Mouse (Mus musculus): ENCODE measurements around the gene Gamt. TPM values are rescaled to one million over a fixed set of nuclear protein-coding genes. Genes with fewer than 3 reads are reported as not detected.

Gene Gamt
- total and polyA plus RNA-seq, 2 experiments, result 241 to 715 TPM

GRCm38 (mm10) chr10:80297526-80298133 lies 36.8 kb upstream of the Gamt start:
- no peak for DNase-seq (ENCODE audit: extremely low read depth, low read depth, low spot score)

DNA sequence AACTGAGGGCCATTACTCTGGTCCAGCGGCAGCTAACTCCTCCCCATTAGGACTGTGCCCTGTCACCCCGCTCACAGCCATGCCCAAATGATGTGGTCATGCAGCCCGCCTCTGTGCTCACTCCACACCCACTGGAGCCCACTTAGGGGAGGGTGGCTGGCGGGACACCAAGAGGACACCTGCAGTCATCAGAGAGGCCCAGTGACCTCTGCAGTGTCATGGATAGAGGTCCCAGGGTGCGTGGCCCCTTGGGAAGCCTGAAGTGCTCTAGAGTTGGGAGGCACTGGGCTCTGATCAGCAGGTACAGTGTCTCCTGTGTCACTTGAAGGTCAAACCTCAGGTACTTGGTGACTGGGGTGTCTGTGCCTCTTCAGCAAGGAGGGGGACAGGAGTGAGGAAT lies 36.0 kb upstream of the Gamt start:
- H3K27me3 ChIP-seq (ENCODE audit: control insufficient read depth, insufficient read depth, low read length), result 0 out of 2 replicates have a peak, but pooled peaks cover 4% of the 10 kb centered on the region
- no peak overlapping the region for H3K27ac ChIP-seq (replicated peaks; ENCODE audit: insufficient read depth, low read depth, low read length)
- TF ChIP-seq CTCF (IDR thresholded peaks at IDR 0.05; ENCODE audit: low read depth, low read length) (no peak), POLR2A (IDR thresholded peaks at IDR 0.05; ENCODE audit: extremely low read depth, insufficient read depth, low read length) (no peak)
- H3K4me3 ChIP-seq (ENCODE audit: insufficient read depth, low read depth, low read length), result no peak overlapping the region
- H3K36me3 ChIP-seq (ENCODE audit: control insufficient read depth, insufficient read depth, low read length), result peaks cover 9% of the 10 kb centered on the region
- H3K79me2 ChIP-seq (ENCODE audit: control insufficient read depth, insufficient read depth, low read length), result peaks cover 6% of the 10 kb centered on the region; the same call in 1 of the 2 replicates
- no peak for DNase-seq (ENCODE audit: extremely low read depth, low read depth, low spot score)
- no peak overlapping the region for H3K9ac ChIP-seq (ENCODE audit: low read depth, low read length)
- H3K4me1 ChIP-seq (ENCODE audit: control insufficient read depth, insufficient read depth, low read length), result peaks cover 4% of the 10 kb centered on the region; the same call in 1 of the 2 replicates
- 90% methylated on average over 5 of the region's 5 CpGs for WGBS

More at GRCm38 (mm10) chr10:80297526-80298133, 36.8 kb upstream of the Gamt start:
- peaks cover 9% of the 10 kb centered on the region for H3K36me3 ChIP-seq (ENCODE audit: control insufficient read depth, insufficient read depth, low read length)
- H3K4me3 ChIP-seq (ENCODE audit: insufficient read depth, low read depth, low read length), result no peak overlapping the region
- no peak for TF ChIP-seq POLR2A (IDR thresholded peaks at IDR 0.05; ENCODE audit: extremely low read depth, insufficient read depth, low read length)
- 0 out of 2 replicates have a peak, but pooled peaks cover 4% of the 10 kb centered on the region for H3K27me3 ChIP-seq (ENCODE audit: control insufficient read depth, insufficient read depth, low read length)
- H3K4me1 ChIP-seq (ENCODE audit: control insufficient read depth, insufficient read depth, low read length), result peaks cover 7% of the 10 kb centered on the region; the same call in 1 of the 2 replicates
- 75% methylated on average over 8 of the region's 8 CpGs for WGBS
- peaks cover 3% of the 10 kb centered on the region; the same call in 1 of the 2 replicates for H3K79me2 ChIP-seq (ENCODE audit: control insufficient read depth, insufficient read depth, low read length)
- H3K27ac ChIP-seq (replicated peaks; ENCODE audit: insufficient read depth, low read depth, low read length), result no peak overlapping the region
- no peak overlapping the region for H3K9ac ChIP-seq (ENCODE audit: low read depth, low read length)

- Histone ChIP-seq H3K4me1 (ENCODE audit: control insufficient read depth, insufficient read depth, low read length) (peaks cover 4% of the 10 kb centered on the region; the same call in 1 of the 2 replicates), H3K27ac (replicated peaks; ENCODE audit: insufficient read depth, low read depth, low read length) (no peak within 1 kb of the TSS), H3K36me3 (ENCODE audit: control insufficient read depth, insufficient read depth, low read length) (peaks cover 9% of the 10 kb centered on the region), H3K4me3 (ENCODE audit: insufficient read depth, low read depth, low read length) (peak within 1 kb of the TSS; percentile 25), H3K27me3 (ENCODE audit: control insufficient read depth, insufficient read depth, low read length) (0 out of 2 replicates have a peak, but pooled peaks cover 4% of the 10 kb centered on the region), H3K79me2 (ENCODE audit: control insufficient read depth, insufficient read depth, low read length) (peaks cover 6% of the 10 kb centered on the region; the same call in 1 of the 2 replicates), H3K9ac (ENCODE audit: low read depth, low read length) (peak within 1 kb of the TSS; percentile 37; the same call in 1 of the 2 replicates)
- WGBS, result 6% methylated on average over 26 of the region's 26 CpGs
- TF ChIP-seq POLR2A (IDR thresholded peaks at IDR 0.05; ENCODE audit: extremely low read depth, insufficient read depth, low read length) (no peak), CTCF (IDR thresholded peaks at IDR 0.05; ENCODE audit: low read depth, low read length) (peak; percentile 88)
- peak; percentile 68 for DNase-seq (ENCODE audit: extremely low read depth, low read depth, low spot score)
Observed at GRCm38 (mm10) chr10:80295618-80296425, 35.0 kb upstream of the Gamt start, which contains the start of gene Apc2. Gene Apc2 (plus strand): TSS chr10:80295977.

GRCm38 (mm10) chr10:80294788-80295303 lies 34.0 kb upstream of the Gamt start:
- H3K4me1 ChIP-seq (ENCODE audit: control insufficient read depth, insufficient read depth, low read length), result peaks cover 4% of the 10 kb centered on the region; the same call in 1 of the 2 replicates
- no peak for TF ChIP-seq POLR2A (IDR thresholded peaks at IDR 0.05; ENCODE audit: extremely low read depth, insufficient read depth, low read length)
- no peak for TF ChIP-seq CTCF (IDR thresholded peaks at IDR 0.05; ENCODE audit: low read depth, low read length)
- no peak overlapping the region for H3K27ac ChIP-seq (replicated peaks; ENCODE audit: insufficient read depth, low read depth, low read length)
- 0 out of 2 replicates have a peak, but pooled peaks cover 4% of the 10 kb centered on the region for H3K27me3 ChIP-seq (ENCODE audit: control insufficient read depth, insufficient read depth, low read length)
- H3K9ac ChIP-seq (ENCODE audit: low read depth, low read length), result no peak overlapping the region
- H3K79me2 ChIP-seq (ENCODE audit: control insufficient read depth, insufficient read depth, low read length), result peaks cover 6% of the 10 kb centered on the region; the same call in 1 of the 2 replicates
- no peak overlapping the region for H3K4me3 ChIP-seq (ENCODE audit: insufficient read depth, low read depth, low read length)
- DNase-seq (ENCODE audit: extremely low read depth, low read depth, low spot score), result no peak
- peaks cover 9% of the 10 kb centered on the region for H3K36me3 ChIP-seq (ENCODE audit: control insufficient read depth, insufficient read depth, low read length)
- 55% methylated on average over 7 of the region's 7 CpGs for WGBS

GRCm38 (mm10) chr10:80294311-80294710 lies 33.5 kb upstream of the Gamt start:
- Histone ChIP-seq H3K9ac (ENCODE audit: low read depth, low read length) (no peak overlapping the region), H3K79me2 (ENCODE audit: control insufficient read depth, insufficient read depth, low read length) (peaks cover 6% of the 10 kb centered on the region; the same call in 1 of the 2 replicates), H3K4me3 (ENCODE audit: insufficient read depth, low read depth, low read length) (no peak overlapping the region), H3K27ac (replicated peaks; ENCODE audit: insufficient read depth, low read depth, low read length) (no peak overlapping the region), H3K4me1 (ENCODE audit: control insufficient read depth, insufficient read depth, low read length) (peaks cover 4% of the 10 kb centered on the region; the same call in 1 of the 2 replicates), H3K36me3 (ENCODE audit: control insufficient read depth, insufficient read depth, low read length) (peaks cover 9% of the 10 kb centered on the region), H3K27me3 (ENCODE audit: control insufficient read depth, insufficient read depth, low read length) (0 out of 2 replicates have a peak, but pooled peaks cover 4% of the 10 kb centered on the region)
- 83% methylated on average over 4 of the region's 4 CpGs for WGBS
- TF ChIP-seq CTCF (IDR thresholded peaks at IDR 0.05; ENCODE audit: low read depth, low read length) (no peak), POLR2A (IDR thresholded peaks at IDR 0.05; ENCODE audit: extremely low read depth, insufficient read depth, low read length) (no peak)
- DNase-seq (ENCODE audit: extremely low read depth, low read depth, low spot score), result no peak

Data from liver, adult 2 months (tissue).